Mouse (Mus musculus) myocyte (in vitro differentiated cells): ENCODE data around the gene Psmb11. TPM values are rescaled to one million over a fixed set of nuclear protein-coding genes. Genes with fewer than 3 reads are reported as not detected.

Experiments
- H3K27me3 ChIP-seq: one replicate; pipeline ENCODE4 v1.6.1; 2011; ENCODE audit not compliant: control insufficient read depth, insufficient read depth, insufficient read length
- H3K36me3 ChIP-seq: one replicate; pipeline ENCODE4 v1.6.1; 2011; ENCODE audit not compliant: control insufficient read depth, insufficient read depth
- H3K4me2 ChIP-seq: one replicate; pipeline ENCODE4 v1.6.1; 2011; ENCODE audit warnings: low read depth, control low read depth
- H3K4me3 ChIP-seq: one replicate; pipeline ENCODE4 v1.5.1; 2011; ENCODE audit warnings: mild to moderate bottlenecking, control low read depth, moderate library complexity
- H3K79me2 ChIP-seq: one replicate; pipeline ENCODE4 v1.6.1; 2011; ENCODE audit not compliant: control insufficient read depth, insufficient read depth
- H3ac ChIP-seq: one replicate; pipeline ENCODE4 v1.6.1; 2011; ENCODE audit not compliant: control insufficient read depth, insufficient read length
- CEBPB ChIP-seq: IDR thresholded peaks from 2 replicates; pipeline ENCODE4 v1.6.1; 2011; ENCODE audit warnings: mild to moderate bottlenecking, moderate library complexity; ENCODE audit not compliant: poor library complexity, insufficient read depth, severe bottlenecking
- E2F4 ChIP-seq: IDR thresholded peaks from one replicate; pipeline ENCODE4 v1.6.1; 2011; ENCODE audit warnings: mild to moderate bottlenecking, control low read depth, moderate library complexity; ENCODE audit not compliant: insufficient read depth
- MAX ChIP-seq: IDR thresholded peaks from one replicate; pipeline ENCODE4 v1.6.1; 2011; ENCODE audit warnings: low read depth, mild to moderate bottlenecking, control low read depth
- MYOD1 ChIP-seq, 3 experiments: IDR thresholded peaks; one replicate each; pipeline ENCODE4 v1.6.1; 2011; ENCODE audit warnings: control low read depth in 2 of 3, low read depth in 2 of 3, mild to moderate bottlenecking in 2 of 3, moderate library complexity in 1 of 3; ENCODE audit not compliant: insufficient read length in 2 of 3, control insufficient read depth in 1 of 3
- MYOG ChIP-seq, 3 experiments: IDR thresholded peaks; one replicate each; pipeline ENCODE4 v1.6.1; 2011; ENCODE audit warnings: control low read depth in 2 of 3, low read depth in 2 of 3, mild to moderate bottlenecking in 2 of 3; ENCODE audit not compliant: insufficient read length in 2 of 3, control insufficient read depth in 1 of 3, insufficient read depth in 1 of 3
- POLR2A ChIP-seq: IDR thresholded peaks from one replicate; pipeline ENCODE4 v1.6.1; 2011; ENCODE audit warnings: low read depth, mild to moderate bottlenecking, control low read depth, moderate library complexity; ENCODE audit not compliant: insufficient read length
- POLR2AphosphoS2 ChIP-seq: IDR thresholded peaks from one replicate; pipeline ENCODE4 v1.6.1; 2011; ENCODE audit warnings: low read depth, control low read depth; ENCODE audit not compliant: insufficient read length
- REST ChIP-seq: IDR thresholded peaks from one replicate; pipeline ENCODE4 v1.6.1; 2011; ENCODE audit warnings: mild to moderate bottlenecking, control low read depth, moderate library complexity; ENCODE audit not compliant: insufficient read depth, insufficient read length
- SRF ChIP-seq: IDR thresholded peaks from one replicate; pipeline ENCODE4 v1.6.1; 2011; ENCODE audit warnings: low read depth; ENCODE audit not compliant: control insufficient read depth, insufficient read length
- TCF12 ChIP-seq: IDR thresholded peaks from one replicate; pipeline ENCODE4 v1.6.1; 2011; ENCODE audit warnings: mild to moderate bottlenecking, control low read depth; ENCODE audit not compliant: poor library complexity, insufficient read depth, severe bottlenecking
- TCF3 ChIP-seq: IDR thresholded peaks from one replicate; pipeline ENCODE4 v1.6.1; 2011; ENCODE audit warnings: low read depth, control low read depth; ENCODE audit not compliant: insufficient read length
- USF1 ChIP-seq: IDR thresholded peaks from one replicate; pipeline ENCODE4 v1.6.1; 2011; ENCODE audit warnings: low read depth, mild to moderate bottlenecking, control low read depth, moderate library complexity
- polyA plus RNA-seq: library from polyadenylated mRNA; unstranded; fragments of >200 nt; fragmentation: generic; extraction: Trizol; gene quantifications from one replicate; pipeline ENCODE4 v1.2.1, GENCODE M21; 2012; ENCODE audit warnings: missing spikeins

The Psmb11 gene
- polyA plus RNA-seq, 1 experiment, result not detected

- no peak overlapping the region for H3K4me2 ChIP-seq
- TF ChIP-seq SRF (no peak), MYOG (IDR thresholded peaks at IDR 0.05; ENCODE audit: control insufficient read depth in 1 of 3, insufficient read depth in 1 of 3, insufficient read length in 2 of 3, low read depth in 2 of 3) (no peak), E2F4 (no peak), TCF12 (no peak), MAX (no peak), TCF3 (no peak), MYOD1 (IDR thresholded peaks at IDR 0.05; ENCODE audit: control insufficient read depth in 1 of 3, insufficient read length in 2 of 3, low read depth in 2 of 3) (no peak), POLR2A (no peak), POLR2AphosphoS2 (no peak), REST (no peak), USF1 (no peak), CEBPB (no peak)
- H3K27me3 ChIP-seq, result no peaks in the 10 kb centered on the region
- H3ac ChIP-seq, result no peak overlapping the region
- H3K79me2 ChIP-seq, result peaks cover 31% of the 10 kb centered on the region
- H3K4me3 ChIP-seq, result no peak overlapping the region
- peaks cover 30% of the 10 kb centered on the region for H3K36me3 ChIP-seq
These were observed 57.5 kb downstream of the Psmb11 start for GRCm38 (mm10) chr14:54678657-54679304.

Other genes with a start within 250 kb of the Psmb11 start
- gene Slc7a7, start 203.7 kb upstream of the Psmb11 start, polyA plus RNA-seq, result 6.8 TPM
- 483 TPM for gene Mrpl52, start 194.5 kb upstream of the Psmb11 start, polyA plus RNA-seq
- 108 TPM for gene Mmp14, start 189.8 kb upstream of the Psmb11 start, polyA plus RNA-seq
- 81.8 TPM for gene Lrp10, start 157.3 kb upstream of the Psmb11 start, polyA plus RNA-seq
- gene Rem2, start 145.3 kb upstream of the Psmb11 start, polyA plus RNA-seq, result 0.20 TPM
- gene Prmt5, start 103.9 kb upstream of the Psmb11 start, polyA plus RNA-seq, result 140 TPM
- 23.5 TPM for gene Haus4, start 66.8 kb upstream of the Psmb11 start, polyA plus RNA-seq
- gene Ajuba, start 43.9 kb upstream of the Psmb11 start, polyA plus RNA-seq, result 30.8 TPM
- gene 4931414P19Rik, start 15.4 kb upstream of the Psmb11 start, polyA plus RNA-seq, result 7.3 TPM
- gene Psmb5, start 3.4 kb upstream of the Psmb11 start, polyA plus RNA-seq, result 416 TPM
- gene Gm17606, start 19.5 kb downstream of the Psmb11 start, polyA plus RNA-seq, result not detected
- 4.3 TPM for gene Cdh24, start 19.9 kb downstream of the Psmb11 start, polyA plus RNA-seq
- 36.3 TPM for gene 1700123O20Rik, start 64.8 kb downstream of the Psmb11 start, polyA plus RNA-seq
- 77.3 TPM for gene Acin1, start 65.5 kb downstream of the Psmb11 start, polyA plus RNA-seq
- gene Gm29776, start 77.4 kb downstream of the Psmb11 start, polyA plus RNA-seq, result 0.04 TPM
- not detected for gene Cebpe, start 90.7 kb downstream of the Psmb11 start, polyA plus RNA-seq
- not detected for gene Slc7a8, start 160.5 kb downstream of the Psmb11 start, polyA plus RNA-seq
- gene Rnf212b, start 192.7 kb downstream of the Psmb11 start, polyA plus RNA-seq, result not detected
- gene Homez, start 249.5 kb downstream of the Psmb11 start, polyA plus RNA-seq, result 2.5 TPM